Mouse (Mus musculus): Measurements from ENCODE around the gene Il10ra. TPM values are rescaled to one million over a fixed set of nuclear protein-coding genes. Genes with fewer than 3 reads are reported as not detected.
A peak's percentile ranks its signal among the peaks of the same experiment; 100 is the strongest.

Gene Il10ra
- total RNA-seq (2021) = 1 to 10 TPM; 3.0 to 3.3 TPM
- long read RNA-seq, experiment 1, partial matches to known transcripts = 1 of 7 reads
- long read RNA-seq, experiment 1, other reads (novel, unspliced or antisense) = 2 of 7 reads
- long read RNA-seq, experiment 2, partial matches to known transcripts = 1 of 3 reads
- long read RNA-seq, experiment 2, other reads (novel, unspliced or antisense) = 0 of 3 reads

DNA sequence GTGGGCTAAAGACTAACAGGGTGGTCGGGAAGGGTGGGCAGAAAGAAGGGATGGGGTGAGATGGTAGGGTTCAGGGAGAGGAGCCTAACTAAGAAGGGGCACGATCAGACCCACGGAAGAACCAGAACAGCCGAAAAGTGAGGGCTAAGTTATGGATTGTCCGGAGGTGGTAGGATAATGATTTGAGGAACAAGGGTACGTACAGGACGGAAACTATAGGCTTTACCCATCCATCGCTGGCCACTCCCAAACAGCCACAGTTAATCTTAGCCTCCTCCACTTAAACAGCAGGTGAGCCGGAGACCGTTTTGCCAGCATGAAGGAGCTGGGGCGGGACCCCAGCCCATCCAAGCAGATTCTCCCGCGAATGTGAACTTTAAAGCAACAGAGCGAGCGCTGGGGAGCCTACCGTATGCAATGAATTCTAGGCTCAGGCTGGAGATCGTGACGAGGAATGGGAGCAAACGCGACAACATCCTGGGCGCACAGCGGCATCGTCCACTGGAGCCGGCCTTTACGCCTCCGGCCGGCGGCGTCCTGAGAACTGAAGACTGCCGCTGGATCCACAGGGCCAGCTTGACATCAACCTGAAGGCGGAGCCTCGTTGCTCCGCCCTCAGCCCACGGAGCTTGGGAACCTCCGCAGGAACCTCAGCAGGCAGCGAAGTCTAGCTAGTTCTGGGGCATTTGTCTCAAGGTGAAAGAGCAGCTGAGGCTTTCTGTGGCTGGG, at the start of gene Il10ra:
Il10ra (minus strand) TSS at position 553 of the 729 bp plus-strand sequence.
- intact Hi-C loops (cut with DNase I) = no loop called here
- peak; percentile 31 to 54 for DNase-seq (ENCODE audit: extremely low spot score in 1 of 2, low spot score in 2 of 2)
- no peak for TF ChIP-seq CTCF (IDR thresholded peaks at IDR 0.05)

DNA sequence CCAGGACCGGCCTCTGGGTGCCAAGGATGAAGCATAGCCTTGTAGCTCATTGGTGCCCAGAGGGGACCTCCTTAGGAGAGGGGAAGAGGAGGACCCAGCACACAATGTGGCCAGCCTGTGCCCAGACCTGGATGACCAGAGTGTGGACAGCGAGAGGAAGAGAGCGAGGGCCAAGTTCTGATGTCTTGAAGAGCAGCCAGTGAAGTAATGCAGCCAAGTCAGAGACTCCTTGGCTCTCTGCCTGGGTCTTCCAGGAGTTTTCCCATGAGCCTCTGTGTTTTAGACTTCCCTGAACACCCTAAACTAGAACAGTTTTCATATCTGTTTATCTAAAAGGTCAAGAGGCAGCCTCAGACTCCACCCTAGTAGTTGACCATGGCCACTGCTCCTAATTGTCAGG, 48.7 kb upstream of the Il10ra start:
- intact Hi-C loops (cut with DNase I) = no loop called here
- no peak for DNase-seq (ENCODE audit: extremely low spot score in 1 of 2, low spot score in 2 of 2)
- TF ChIP-seq CTCF (IDR thresholded peaks at IDR 0.05) = no peak
- no peak overlapping the region for H3K27ac ChIP-seq
- no peak overlapping the region for H3K4me3 ChIP-seq

More for the DNA sequence above, at the start of gene Il10ra:
- Histone ChIP-seq H3K4me3 (peak within 1 kb of the TSS; percentile 56), H3K27ac (0 out of 2 replicates have a peak within 1 kb of the TSS, but pooled peaks have one; percentile 7)

DNA sequence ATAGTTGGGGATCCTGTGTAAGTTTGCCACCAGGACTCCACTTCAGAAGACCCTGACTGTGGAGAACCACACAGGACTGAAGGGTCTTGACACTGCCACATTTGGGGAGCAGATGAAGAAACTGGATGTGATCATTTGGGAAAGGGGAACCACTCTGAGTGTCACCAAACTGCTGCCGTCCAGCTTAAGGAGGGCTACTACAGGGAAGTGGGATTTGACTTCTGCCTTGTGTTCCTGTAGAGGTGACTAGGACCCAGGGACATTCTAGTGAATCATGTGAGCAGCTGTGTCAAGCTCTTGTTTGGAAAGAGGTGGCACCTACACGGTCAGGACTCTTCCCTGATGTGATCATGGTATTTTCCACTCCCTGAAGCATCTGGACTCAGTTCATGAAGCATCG, 45.0 kb upstream of the Il10ra start:
- DNase-seq (ENCODE audit: extremely low spot score in 1 of 2, low spot score in 2 of 2) = no peak
- no peak overlapping the region for H3K4me3 ChIP-seq
- intact Hi-C loops (cut with DNase I) = no loop called here
- TF ChIP-seq CTCF (IDR thresholded peaks at IDR 0.05) = no peak
- H3K27ac ChIP-seq = no peak overlapping the region

DNA sequence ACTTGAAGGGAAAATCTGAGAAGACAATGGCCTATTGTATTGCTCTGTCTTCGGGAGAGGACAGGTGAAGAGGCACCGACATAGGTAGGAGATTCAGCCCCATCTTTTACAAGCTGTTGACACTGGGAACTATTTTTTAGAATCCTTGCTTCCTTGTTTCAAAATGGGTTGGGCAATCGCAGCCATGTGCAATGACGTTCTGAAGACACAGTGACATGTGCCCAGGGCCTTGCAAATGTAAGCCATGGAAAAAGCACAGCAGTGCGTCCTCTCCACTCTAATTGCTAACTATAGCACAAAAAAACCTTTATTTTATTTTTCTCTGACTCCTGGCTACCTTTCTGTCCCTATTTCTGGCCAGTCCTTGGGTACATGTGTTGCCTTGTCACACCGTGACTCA, 42.9 kb upstream of the Il10ra start:
- no peak for TF ChIP-seq CTCF (IDR thresholded peaks at IDR 0.05)
- intact Hi-C loops (cut with DNase I) = no loop called here
- Histone ChIP-seq H3K27ac (no peak overlapping the region), H3K4me3 (no peak overlapping the region)
- DNase-seq (ENCODE audit: extremely low spot score in 1 of 2, low spot score in 2 of 2) = no peak

DNA sequence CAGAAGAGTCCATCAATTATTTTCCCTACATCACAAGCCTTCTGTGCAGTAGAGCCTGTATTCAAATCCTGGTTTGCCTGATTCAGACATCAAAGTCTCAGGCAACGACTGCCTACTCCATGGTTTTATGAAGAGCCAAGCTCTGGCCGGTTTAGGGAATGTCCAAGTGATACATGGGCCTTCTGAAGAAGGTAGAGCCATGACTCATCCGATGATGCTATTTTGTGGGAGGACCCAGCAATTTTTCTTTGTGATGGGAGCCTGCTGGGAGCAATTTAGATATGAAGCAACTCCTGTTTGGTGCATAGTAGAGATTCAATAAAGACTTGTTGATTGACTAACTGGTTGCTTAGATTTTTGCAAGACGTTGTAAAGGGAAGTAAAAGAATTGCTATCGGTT, 39.6 kb upstream of the Il10ra start:
- intact Hi-C loops (cut with DNase I) = loop anchor here (10.0 kb wide), 1 partner anchor 446 kb away; no protein-coding TSS in a partner anchor
- H3K27ac ChIP-seq = no peak overlapping the region
- H3K4me3 ChIP-seq = no peak overlapping the region
- no peak for TF ChIP-seq CTCF (IDR thresholded peaks at IDR 0.05)
- no peak for DNase-seq (ENCODE audit: extremely low spot score in 1 of 2, low spot score in 2 of 2)

DNA sequence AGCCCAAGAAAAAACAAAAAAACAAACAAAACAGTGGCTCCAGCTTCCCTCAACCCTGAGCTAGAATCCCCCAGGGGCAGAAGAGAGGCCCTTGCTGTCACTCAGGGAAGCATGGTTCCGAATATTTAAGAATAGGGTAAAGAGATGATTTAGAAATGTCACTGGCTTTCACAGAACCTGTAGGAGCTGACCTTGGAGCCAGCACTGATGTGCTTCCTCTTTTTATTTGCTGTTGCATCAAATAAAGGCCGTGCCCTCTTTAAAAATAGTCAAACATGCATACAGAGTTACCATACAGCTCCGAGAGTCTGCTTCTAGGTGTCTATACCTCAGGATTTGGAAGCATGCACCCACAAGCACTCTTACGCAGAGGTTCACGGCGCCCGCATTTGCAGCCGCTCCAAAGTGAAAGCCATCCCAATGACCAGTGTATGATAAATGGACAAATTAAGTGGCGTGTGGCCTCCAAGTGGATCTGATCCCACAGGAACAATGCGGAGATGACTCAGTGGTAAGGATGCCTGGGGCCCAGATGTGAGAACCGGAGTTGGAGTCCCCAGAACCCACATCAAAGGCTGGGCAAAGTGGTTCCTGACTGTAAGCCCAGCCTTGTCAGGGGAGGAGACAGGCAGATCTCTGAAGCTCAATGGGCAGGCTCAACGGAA, 37.9 kb upstream of the Il10ra start:
- no peak for TF ChIP-seq CTCF (IDR thresholded peaks at IDR 0.05)
- DNase-seq (ENCODE audit: extremely low spot score in 1 of 2, low spot score in 2 of 2) = no peak
- Histone ChIP-seq H3K27ac (no peak overlapping the region), H3K4me3 (no peak overlapping the region)
- intact Hi-C loops (cut with DNase I) = loop anchor here (10.0 kb wide), 1 partner anchor 448 kb away; no protein-coding TSS in a partner anchor

DNA sequence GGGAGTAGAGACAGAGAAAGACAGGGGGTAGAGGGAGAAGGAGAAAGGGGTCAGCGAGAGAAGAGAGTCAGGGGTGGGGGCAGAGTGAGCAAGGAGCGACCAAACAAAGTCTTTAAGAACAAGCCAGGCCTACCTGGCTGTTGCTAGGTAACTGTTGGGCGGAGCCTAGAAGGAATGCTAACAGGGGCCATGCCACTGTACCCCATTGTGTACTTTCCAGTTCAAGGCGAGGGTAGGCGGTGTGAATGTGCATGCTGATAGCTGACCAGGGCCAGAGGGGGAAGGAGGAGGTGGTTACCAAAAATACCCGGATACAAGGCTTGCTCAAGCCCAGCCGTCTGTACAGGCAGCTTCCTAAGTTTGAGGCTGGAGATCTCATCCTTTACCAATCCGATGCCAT, 32.8 kb upstream of the Il10ra start:
- intact Hi-C loops (cut with DNase I) = loop anchor here (10.0 kb wide), 1 partner anchor 453 kb away; no protein-coding TSS in a partner anchor

DNA sequence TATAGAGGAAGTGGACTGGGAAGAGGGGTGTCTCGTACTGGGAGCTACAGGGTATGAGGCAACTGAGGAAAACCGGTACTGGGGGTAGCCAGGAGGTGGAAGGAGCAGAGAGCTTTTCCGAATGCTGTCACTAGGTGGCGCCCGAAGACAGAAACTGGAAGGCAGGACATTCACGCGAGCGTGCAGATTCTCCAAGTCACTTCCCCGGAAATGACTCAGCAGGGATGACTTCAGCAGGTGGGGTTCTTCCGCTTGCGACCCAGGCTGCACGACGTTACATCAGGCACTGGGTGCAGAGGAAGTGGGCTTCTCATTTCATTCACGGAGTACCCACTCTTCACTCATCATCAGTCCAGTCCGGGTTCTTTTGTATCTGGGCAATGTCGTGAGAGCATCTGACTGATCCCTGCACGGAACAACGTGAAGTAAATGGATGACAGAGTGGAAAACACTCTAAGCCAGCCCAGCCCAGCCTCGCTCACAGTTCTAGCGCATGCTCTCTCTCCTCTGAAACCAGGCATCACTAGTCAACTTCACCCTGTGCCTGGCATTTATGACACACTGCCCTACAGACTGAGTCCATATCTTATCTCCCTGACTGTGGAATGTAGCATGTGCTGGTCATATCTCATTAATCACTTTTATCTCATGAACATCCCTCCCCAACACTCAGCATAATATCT, 31.6 kb upstream of the Il10ra start:
- peak; percentile 93 for TF ChIP-seq CTCF (IDR thresholded peaks at IDR 0.05)
- intact Hi-C loops (cut with DNase I) = loop anchor here (1.0 to 10.0 kb wide), 4 partner anchors 78 to 454 kb away; no protein-coding TSS in a partner anchor
- H3K4me3 ChIP-seq = peak overlapping the region; percentile 36
- H3K27ac ChIP-seq = peak overlapping the region; percentile 90
- peak; percentile 95 to 97 for DNase-seq (ENCODE audit: extremely low spot score in 1 of 2, low spot score in 2 of 2)

More for the DNA sequence above, 32.8 kb upstream of the Il10ra start:
- no peak for TF ChIP-seq CTCF (IDR thresholded peaks at IDR 0.05)
- H3K4me3 ChIP-seq = no peak overlapping the region
- no peak overlapping the region for H3K27ac ChIP-seq
- DNase-seq (ENCODE audit: extremely low spot score in 1 of 2, low spot score in 2 of 2) = no peak

DNA sequence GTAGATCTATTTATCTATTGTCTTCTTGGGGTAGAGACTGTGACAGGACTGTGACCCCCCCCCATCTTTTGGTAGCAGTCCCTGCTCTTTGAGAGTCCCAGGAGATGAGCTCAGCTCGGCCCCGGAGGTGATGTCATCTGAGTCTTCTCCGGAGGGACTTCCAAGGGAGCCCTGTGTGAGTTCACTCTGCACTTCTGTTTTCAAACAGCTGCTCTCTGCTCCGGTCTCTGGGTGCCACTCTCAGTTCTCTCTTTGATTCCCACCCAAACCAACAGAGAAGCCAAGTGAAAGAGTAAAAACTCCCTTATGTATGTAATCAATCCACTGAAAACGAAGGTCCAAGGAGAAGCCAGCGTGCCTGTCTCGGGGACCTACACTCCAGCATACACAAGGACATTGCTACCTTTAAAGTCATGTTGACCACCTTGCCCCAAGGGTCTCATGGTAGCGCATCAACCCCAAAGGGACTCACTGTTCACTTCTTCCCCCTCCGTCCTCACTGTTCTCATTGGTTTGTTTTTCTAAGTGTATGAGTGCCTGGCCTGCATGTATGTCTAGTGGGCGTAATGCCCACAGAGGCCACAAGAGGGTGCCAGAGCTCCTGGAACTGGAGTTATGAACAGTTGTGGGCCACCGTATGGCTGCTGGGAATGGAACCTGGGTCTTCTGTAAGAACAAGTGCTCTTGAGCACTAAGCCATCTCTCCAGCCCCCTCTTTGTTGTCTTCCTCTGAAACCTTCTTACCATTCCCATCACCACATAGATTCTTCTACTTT, 30.5 kb upstream of the Il10ra start:
- intact Hi-C loops (cut with DNase I) = loop anchor here (1.0 to 10.0 kb wide), 4 partner anchors 77 to 455 kb away; no protein-coding TSS in a partner anchor
- TF ChIP-seq CTCF (IDR thresholded peaks at IDR 0.05) = peak; percentile 52
- Histone ChIP-seq H3K4me3 (no peak overlapping the region), H3K27ac (no peak overlapping the region)
- peak in 1 of 2 experiments; percentile 20 for DNase-seq (ENCODE audit: extremely low spot score in 1 of 2, low spot score in 2 of 2)

DNA sequence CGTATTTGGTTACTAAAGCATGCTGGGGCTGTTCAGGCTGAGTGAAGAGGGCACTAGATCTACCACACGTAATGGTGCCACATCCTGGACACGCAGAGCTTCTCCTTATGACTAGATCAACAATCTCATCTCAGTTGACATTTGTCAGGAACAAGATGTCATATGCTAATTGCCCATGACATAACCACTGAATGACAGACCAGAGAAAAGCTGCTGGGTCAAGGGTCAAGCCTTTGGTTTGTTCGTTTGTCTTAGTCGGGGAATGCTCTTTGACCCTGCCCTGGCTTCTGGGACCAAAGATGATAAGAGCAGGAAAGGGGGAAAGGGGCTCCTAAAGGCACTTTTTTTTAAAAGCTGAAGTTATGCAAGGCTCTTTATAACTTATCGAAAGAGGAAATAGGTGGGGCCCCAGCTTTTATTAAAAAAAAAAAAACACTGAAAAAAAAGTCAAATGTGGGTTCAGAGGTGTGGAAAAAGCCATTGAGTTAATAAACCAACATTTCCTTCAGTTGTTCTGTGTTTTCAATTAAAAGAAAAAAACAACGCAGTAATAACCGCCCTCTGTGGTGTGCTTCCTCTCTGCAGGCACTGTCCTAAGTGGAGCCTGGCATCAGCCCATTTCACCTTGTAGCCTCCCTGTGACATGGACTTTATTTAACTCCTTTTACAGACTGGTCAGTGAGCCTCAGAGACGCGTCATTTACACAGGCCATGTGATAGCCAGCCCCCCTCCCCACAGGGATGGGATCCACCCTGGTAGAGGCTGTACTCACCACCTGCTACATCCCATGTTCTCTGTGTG, 25.5 kb upstream of the Il10ra start:
- Histone ChIP-seq H3K27ac (no peak overlapping the region), H3K4me3 (no peak overlapping the region)
- no peak for TF ChIP-seq CTCF (IDR thresholded peaks at IDR 0.05)
- intact Hi-C loops (cut with DNase I) = no loop called here
- DNase-seq (ENCODE audit: extremely low spot score in 1 of 2, low spot score in 2 of 2) = no peak
